Mouse (Mus musculus) G1E (cell line): ENCODE data around the gene Atp13a1. TPM values are rescaled to one million over a fixed set of nuclear protein-coding genes. Genes with fewer than 3 reads are reported as not detected.

Experiments
- ATAC-seq: 2 replicates; pipeline ENCODE4 v1.8.0; 2016; ENCODE audit warnings: mild to moderate bottlenecking; ENCODE audit not compliant: insufficient number of reproducible peaks, poor library complexity, low FRiP score, severe bottlenecking; ENCODE audit errors: extremely low read depth
- DNase-seq: peaks from one replicate; pipeline ENCODE4 v3.0.0; 2012; ENCODE audit warnings: low spot score
- H3K27me3 ChIP-seq: 2 replicates; pipeline ENCODE4 v1.6.1; 2012; ENCODE audit warnings: mild to moderate bottlenecking, low read length, inconsistent platforms; ENCODE audit not compliant: insufficient read depth
- H3K36me3 ChIP-seq: replicated peaks from 2 replicates; pipeline ENCODE3; 2012; ENCODE audit warnings: mild to moderate bottlenecking, inconsistent platforms
- H3K4me1 ChIP-seq: 2 replicates; pipeline ENCODE4 v1.6.1; 2012; ENCODE audit warnings: low read depth, low read length, inconsistent platforms, mixed read lengths; ENCODE audit not compliant: insufficient read depth
- H3K4me3 ChIP-seq: 2 replicates; pipeline ENCODE4 v1.5.1; 2012; ENCODE audit warnings: low read depth, mild to moderate bottlenecking, inconsistent platforms, low read length, moderate library complexity, mixed read lengths
- H3K9me3 ChIP-seq: replicated peaks from 2 replicates; pipeline ENCODE4 v1.6.1; 2012; ENCODE audit warnings: inconsistent platforms
- CTCF ChIP-seq: IDR thresholded peaks from 2 replicates; pipeline ENCODE4 v1.5.1; 2012; ENCODE audit warnings: low read depth, low read length, inconsistent platforms, mixed read lengths
- GATA1 ChIP-seq: IDR thresholded peaks from 2 replicates; pipeline ENCODE4 v1.6.1; 2012; ENCODE audit warnings: borderline replicate concordance, low read length, inconsistent platforms, mixed read lengths
- GATA2 ChIP-seq: IDR thresholded peaks from 2 replicates; pipeline ENCODE4 v1.6.1; 2012; ENCODE audit warnings: low read depth, low read length, inconsistent platforms, borderline replicate concordance
- POLR2AphosphoS5 ChIP-seq: IDR thresholded peaks from 2 replicates; pipeline ENCODE4 v1.6.1; 2012; ENCODE audit warnings: low read depth, low read length, inconsistent platforms; ENCODE audit not compliant: insufficient replicate concordance
- TAL1 ChIP-seq: conservative IDR thresholded peaks from 2 replicates; pipeline ENCODE4 v1.6.1; 2012; ENCODE audit warnings: low read depth, low read length, inconsistent platforms, mixed read lengths
- polyA plus RNA-seq: library from polyadenylated mRNA; stranded (reverse); fragments of >175 nt; gene quantifications from 2 replicates; pipeline ENCODE4 v1.2.3, GENCODE M21; 2012
- total RNA-seq, 2 experiments: library from RNA; stranded (forward) in 1 of 2; stranded (reverse) in 1 of 2; fragments of 200-1000 nt in 1 of 2; fragments of >200 nt in 1 of 2; fragmentation: Nextera tagmentation in 1 of 2; gene quantifications; 2 replicates each; pipeline ENCODE4 v1.2.3; 2014 to 2017

Gene Atp13a1
- 27.8 and 29.8 TPM in 2 replicates for total RNA-seq (2014; fragmentation: Nextera tagmentation)
- total RNA-seq (2017), result 17.8 and 23.8 TPM in 2 replicates
- 40.7 and 43.6 TPM in 2 replicates for polyA plus RNA-seq

DNA sequence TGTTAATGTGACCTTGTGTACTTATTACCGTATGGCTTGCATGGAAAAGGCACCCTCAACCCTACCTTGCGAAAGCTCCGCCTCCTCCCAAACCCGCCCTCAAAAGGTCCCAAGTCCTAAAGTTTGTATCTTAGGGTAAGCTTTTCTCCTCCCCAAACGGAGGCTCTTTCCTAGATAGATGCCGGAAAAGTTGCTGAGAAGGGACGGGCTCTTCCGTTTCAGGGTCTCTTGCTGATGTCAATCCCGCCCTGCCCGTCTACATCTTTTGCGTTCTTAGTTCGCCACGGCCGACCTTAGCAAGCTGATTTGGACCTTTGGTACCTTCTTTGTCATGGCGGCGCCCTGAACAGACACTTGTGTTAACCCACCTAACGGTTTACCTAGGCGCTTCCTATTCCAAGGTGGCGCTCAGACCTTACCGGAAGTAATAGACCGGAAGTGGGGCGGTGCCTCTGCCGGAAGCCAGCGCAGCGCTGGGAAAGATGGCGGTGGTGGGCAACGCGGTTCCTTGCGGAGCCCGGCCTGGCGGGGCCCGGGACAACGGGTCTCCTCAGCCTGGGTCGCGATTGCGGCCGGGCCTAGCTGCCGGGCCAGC, at the start of gene Atp13a1, which contains the start of gene Zfp866:
TSS of gene Atp13a1 (plus strand) at position 391 of the 595 bp plus-strand sequence.
TSS of gene Zfp866 (minus strand) at position 406 of the 595 bp plus-strand sequence.
- Histone ChIP-seq H3K36me3 (peaks cover 43% of the 10 kb centered on the region), H3K4me1 (peaks cover 35% of the 10 kb centered on the region), H3K4me3 (peak within 1 kb of the TSS; percentile 100), H3K9me3 (no peaks in the 10 kb centered on the region), H3K27me3 (no peaks in the 10 kb centered on the region)
- ATAC-seq, result peak; percentile 85
- TF ChIP-seq GATA1, result no peak
- no peak for TF ChIP-seq CTCF
- TF ChIP-seq TAL1, result no peak
- TF ChIP-seq POLR2AphosphoS5, result no peak
- peak; percentile 86 for DNase-seq

GRCm38 (mm10) chr8:69741231-69741630, 49.7 kb upstream of the Atp13a1 start:
- Histone ChIP-seq H3K27me3 (peaks cover 5% of the 10 kb centered on the region; the same call in 1 of the 2 replicates), H3K9me3 (no peaks in the 10 kb centered on the region), H3K4me1 (no peaks in the 10 kb centered on the region), H3K4me3 (no peak overlapping the region), H3K36me3 (peaks cover 13% of the 10 kb centered on the region)
- no peak for ATAC-seq
- DNase-seq, result no peak
- TF ChIP-seq GATA1, result no peak
- no peak for TF ChIP-seq POLR2AphosphoS5
- TF ChIP-seq GATA2, result no peak
- no peak for TF ChIP-seq CTCF
- no peak for TF ChIP-seq TAL1

DNA sequence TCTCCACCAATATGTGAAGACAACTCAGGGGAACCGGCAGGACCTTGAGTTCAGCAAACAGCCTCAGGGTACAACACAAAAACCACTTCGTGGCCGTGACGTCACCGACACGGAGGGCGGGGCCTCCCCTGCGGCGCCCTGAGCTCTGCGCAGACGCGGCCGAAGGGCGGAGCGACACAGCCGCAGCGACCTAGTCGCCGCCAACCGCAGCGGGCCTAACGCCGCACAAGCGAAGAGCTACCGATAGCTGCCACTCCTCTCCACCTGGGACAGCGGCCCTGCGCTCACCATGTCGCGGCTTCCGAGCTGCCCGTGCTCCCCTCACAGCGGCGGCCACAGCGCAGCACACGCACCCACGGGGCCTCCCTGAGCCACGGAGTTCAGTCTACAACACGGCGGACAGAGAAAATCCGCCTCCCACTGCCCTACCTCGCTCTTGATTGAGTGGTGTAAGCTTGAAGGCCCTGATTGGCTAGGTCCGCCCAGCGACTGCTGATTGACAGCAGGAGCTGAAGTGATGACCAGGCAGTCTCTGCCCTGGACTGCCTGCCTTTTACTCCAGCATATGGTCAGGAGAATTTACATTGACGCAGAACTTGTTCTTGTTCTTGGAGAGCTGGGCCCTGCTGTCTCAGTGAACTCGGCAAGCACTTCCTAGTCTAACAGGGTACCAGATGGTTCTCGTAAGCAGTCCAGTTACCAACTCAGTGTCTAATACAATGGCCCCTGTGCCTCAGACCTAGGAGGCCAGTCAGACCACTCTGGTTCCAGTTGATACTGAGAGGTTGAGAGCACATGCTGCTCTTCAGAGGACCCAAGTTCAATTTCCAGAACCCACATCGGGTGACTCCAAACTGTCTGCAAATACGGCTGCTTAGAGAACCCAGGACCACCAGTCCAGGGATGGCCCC, 41.2 kb upstream of the Atp13a1 start, which contains the start of gene Zfp963:
TSS of gene Zfp963 (minus strand) at position 427 of the 911 bp plus-strand sequence.
- peaks cover 16% of the 10 kb centered on the region for H3K4me1 ChIP-seq
- H3K36me3 ChIP-seq, result peaks cover 16% of the 10 kb centered on the region

GRCm38 (mm10) chr8:69752437-69752836, 38.5 kb upstream of the Atp13a1 start:
- Histone ChIP-seq H3K4me1 (peaks cover 16% of the 10 kb centered on the region), H3K36me3 (peaks cover 18% of the 10 kb centered on the region), H3K4me3 (no peak overlapping the region), H3K9me3 (no peaks in the 10 kb centered on the region), H3K27me3 (no peaks in the 10 kb centered on the region)
- TF ChIP-seq TAL1, result no peak
- TF ChIP-seq GATA2, result no peak
- no peak for TF ChIP-seq GATA1
- TF ChIP-seq POLR2AphosphoS5, result no peak
- TF ChIP-seq CTCF, result no peak
- DNase-seq (no peak), ATAC-seq (no peak)

More for the DNA sequence above, 41.2 kb upstream of the Atp13a1 start, which contains the start of gene Zfp963:
- TF ChIP-seq POLR2AphosphoS5 (no peak), CTCF (no peak), GATA1 (no peak), GATA2 (no peak), TAL1 (no peak)
- ATAC-seq, result peak; percentile 96
- H3K4me3 ChIP-seq, result peak within 1 kb of the TSS; percentile 94
- H3K27me3 ChIP-seq, result no peaks in the 10 kb centered on the region
- no peaks in the 10 kb centered on the region for H3K9me3 ChIP-seq
- peak; percentile 91 for DNase-seq

DNA sequence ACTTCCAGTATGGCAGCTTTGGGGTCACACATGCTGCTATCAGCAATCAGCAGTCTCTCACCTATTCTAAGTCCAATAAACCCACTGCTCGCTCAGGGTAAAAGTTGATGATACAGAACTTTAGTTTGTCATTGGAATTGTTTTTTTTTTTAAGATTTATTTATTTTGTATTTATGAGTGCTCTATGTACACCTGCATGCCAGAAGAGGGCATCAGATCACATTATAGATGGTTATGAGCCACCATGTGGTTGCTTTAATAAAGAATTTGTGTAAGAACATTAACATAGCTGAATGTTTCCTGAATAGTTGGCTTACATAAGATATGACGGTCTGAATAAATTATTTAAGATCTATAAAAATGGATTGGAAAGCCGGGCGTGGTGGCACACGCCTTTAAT, 32.6 kb upstream of the Atp13a1 start:
- H3K36me3 ChIP-seq, result peaks cover 58% of the 10 kb centered on the region

More for the DNA sequence above, 32.6 kb upstream of the Atp13a1 start:
- H3K27me3 ChIP-seq, result no peaks in the 10 kb centered on the region
- ATAC-seq (no peak), DNase-seq (no peak)
- no peaks in the 10 kb centered on the region for H3K9me3 ChIP-seq
- H3K4me3 ChIP-seq, result no peak overlapping the region
- no peaks in the 10 kb centered on the region; the same call in 1 of the 2 replicates for H3K4me1 ChIP-seq
- no peak for TF ChIP-seq POLR2AphosphoS5
- TF ChIP-seq GATA2, result no peak
- no peak for TF ChIP-seq TAL1
- TF ChIP-seq GATA1, result no peak
